Mouse (Mus musculus) effector memory CD4-positive, alpha-beta T cell, adult 5 months (primary cell): ENCODE measurements around the gene Mfsd14a. TPM values are rescaled to one million over a fixed set of nuclear protein-coding genes. Genes with fewer than 3 reads are reported as not detected.

Experiments used
- polyA plus RNA-seq: library from polyadenylated mRNA; unstranded; fragments of 100-300 nt; shearing (Covaris generic); gene quantifications from one replicate; pipeline ENCODE4 v1.2.1, GENCODE M21; 2017

Gene Mfsd14a
- polyA plus RNA-seq: 172 TPM

GRCm38 (mm10) chr3:116662463-116662863, at the start of gene Mfsd14a:
Mfsd14a (minus strand) TSS chr3:116662677.

DNA sequence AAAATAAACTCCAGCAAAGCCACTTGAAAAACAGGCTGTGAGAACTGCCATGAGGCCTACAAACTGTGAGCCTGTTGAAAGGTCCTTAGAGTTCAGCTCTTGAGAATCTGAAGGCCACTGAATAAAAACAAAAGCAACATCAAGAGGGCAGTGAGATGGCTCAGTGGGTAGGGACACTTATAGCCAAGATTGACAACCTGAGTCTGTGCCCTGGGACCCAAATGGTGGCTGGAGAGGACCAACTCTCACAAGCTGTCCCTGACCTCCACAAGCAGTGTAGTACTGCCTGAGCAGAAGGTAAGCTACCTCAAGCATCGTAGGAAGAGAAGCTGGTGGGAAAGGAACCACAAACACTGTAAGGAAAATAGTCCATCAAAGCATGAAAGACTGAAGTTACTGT, 18.7 kb upstream of the Mfsd14a start, which contains the start of gene Gm43191:
Gene Gm43191, minus strand, starts transcription at position 101 of the 400 bp plus-strand sequence.

GRCm38 (mm10) chr3:116614295-116614892, 48.1 kb downstream of the Mfsd14a start, which contains the start of gene Trmt13:
Trmt13 (minus strand) TSS chr3:116614587.

GRCm38 (mm10) chr3:116594728-116595602, 67.5 kb downstream of the Mfsd14a start, which contains the start of gene Sass6:
Sass6 (plus strand) TSS chr3:116594982.

Other genes with a start within 250 kb of the Mfsd14a start
- gene Cdc14a, start 238.6 kb downstream of the Mfsd14a start, polyA plus RNA-seq: 15.6 TPM
- 31.0 TPM for gene Rtca, start 154.5 kb downstream of the Mfsd14a start, polyA plus RNA-seq
- 10.7 TPM for gene Dbt, start 149.6 kb downstream of the Mfsd14a start, polyA plus RNA-seq
- gene Lrrc39, start 99.7 kb downstream of the Mfsd14a start, polyA plus RNA-seq: 1.1 TPM
- 3.8 TPM for gene Sass6, start 67.7 kb downstream of the Mfsd14a start, polyA plus RNA-seq
- 31.6 TPM for gene Trmt13, start 48.1 kb downstream of the Mfsd14a start, polyA plus RNA-seq
- not detected for gene Gm43191, start 18.6 kb upstream of the Mfsd14a start, polyA plus RNA-seq
- gene Slc35a3, start 50.2 kb upstream of the Mfsd14a start, polyA plus RNA-seq: 23.1 TPM
- gene Agl, start 145.5 kb upstream of the Mfsd14a start, polyA plus RNA-seq: 4.9 TPM
- gene Frrs1, start 196.8 kb upstream of the Mfsd14a start, polyA plus RNA-seq: 19.5 TPM